Mouse (Mus musculus) activated CD4-positive, CD25-positive, alpha-beta regulatory T cell (primary cell): Measurements from ENCODE around the gene Gnat2. TPM values are rescaled to one million over a fixed set of nuclear protein-coding genes. Genes with fewer than 3 reads are reported as not detected.

ENCODE experiments used
- polyA plus RNA-seq, 2 experiments: library from polyadenylated mRNA; unstranded; fragments of 100-300 nt; shearing (Covaris generic); gene quantifications; one replicate each; pipeline ENCODE4 v1.2.1; 2017

Gene Gnat2
- not detected for polyA plus RNA-seq

DNA sequence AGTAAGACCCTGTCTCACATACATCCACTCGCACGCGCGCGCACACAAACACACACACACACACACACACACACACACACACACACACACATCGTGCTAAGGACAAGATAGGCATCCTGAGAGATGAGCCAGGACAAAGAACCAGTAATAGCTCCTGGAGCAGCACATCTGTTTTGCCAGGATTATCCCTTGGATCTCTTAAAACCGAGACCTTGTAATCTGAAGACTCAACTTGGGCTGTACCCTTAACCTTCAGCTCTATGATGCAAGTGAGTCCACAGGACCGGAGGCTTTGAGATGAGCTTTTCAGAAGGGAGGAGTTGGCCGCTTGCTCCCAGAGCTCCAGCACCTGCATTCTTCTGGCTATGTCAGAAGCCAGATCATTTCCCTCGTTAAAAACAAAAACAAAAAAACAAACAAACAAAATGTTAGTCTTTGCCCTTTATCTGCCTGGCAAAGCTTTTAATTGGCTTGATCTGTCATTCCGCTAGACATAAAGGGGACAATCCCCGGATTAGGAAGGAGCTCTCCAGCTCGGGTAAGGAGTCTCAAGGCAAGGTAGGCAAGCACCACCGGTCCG is at the start of gene Gnat2:
Gnat2 (plus strand) TSS at position 254 of the 580 bp plus-strand sequence.

DNA sequence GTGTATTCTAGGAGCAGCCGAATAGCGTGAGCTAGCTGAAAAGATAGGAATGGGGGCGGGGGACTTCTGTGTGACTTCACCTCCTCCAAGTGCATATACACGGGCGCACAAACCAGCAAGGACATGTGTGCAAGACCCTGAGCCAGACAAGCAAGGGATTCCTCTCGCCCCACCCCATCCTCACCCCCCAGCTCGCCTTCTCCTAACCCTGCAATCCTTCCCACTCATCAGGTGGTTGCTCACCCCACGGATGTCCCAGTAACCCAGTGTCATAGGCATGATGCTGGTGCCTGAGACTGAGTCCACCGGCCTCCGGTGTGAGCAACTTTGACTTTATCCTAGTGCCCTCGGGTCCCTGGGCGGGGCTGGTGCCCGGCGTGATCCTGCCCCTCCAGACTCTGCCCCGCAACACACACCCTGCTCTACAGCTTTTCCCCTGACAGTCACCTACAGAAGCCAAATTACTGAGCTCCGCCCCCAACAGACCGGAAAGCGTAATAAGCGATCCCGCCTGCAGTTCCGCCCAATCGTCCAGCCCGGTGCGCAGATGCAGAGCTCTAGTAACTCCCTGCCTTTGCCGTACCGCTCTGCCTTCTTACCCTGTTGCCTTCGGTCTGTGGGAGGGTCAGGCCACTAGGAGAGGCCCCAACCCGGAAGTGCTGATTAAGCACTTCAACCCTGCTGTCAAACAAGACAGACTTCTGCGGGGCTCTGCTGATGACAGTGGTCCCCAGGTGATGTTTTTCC is 48.0 kb upstream of the Gnat2 start, which contains the start of gene Gstm4:
Gstm4 (minus strand) TSS at position 501 of the 747 bp plus-strand sequence.

DNA sequence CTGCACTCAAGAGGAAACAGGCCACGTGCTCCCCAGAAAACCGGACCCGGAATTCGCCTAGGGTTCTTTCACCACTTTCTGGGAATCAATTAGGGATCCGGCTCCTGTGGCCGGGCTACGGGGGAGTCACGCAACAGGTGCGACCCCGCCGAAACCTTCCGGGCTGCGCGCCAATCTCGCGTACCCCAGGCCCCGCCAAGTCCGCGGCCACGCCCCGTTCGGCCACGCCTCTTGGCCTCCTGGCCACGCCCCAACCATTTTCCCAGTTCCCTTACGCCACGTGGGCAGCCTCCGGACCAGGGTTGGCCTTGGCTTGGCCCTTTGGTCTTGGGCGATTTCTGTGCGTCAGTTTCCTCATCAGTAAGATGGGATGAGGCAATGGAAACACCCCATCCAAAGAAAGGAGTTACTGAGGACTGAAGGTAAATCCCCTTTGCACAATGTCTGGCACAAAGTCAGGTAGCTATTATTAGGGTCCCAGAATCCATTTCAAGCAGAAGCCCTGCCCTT is 6.1 kb upstream of the Gnat2 start, which contains the start of gene Ampd2:
Ampd2 (minus strand) TSS at position 182 of the 510 bp plus-strand sequence.

DNA sequence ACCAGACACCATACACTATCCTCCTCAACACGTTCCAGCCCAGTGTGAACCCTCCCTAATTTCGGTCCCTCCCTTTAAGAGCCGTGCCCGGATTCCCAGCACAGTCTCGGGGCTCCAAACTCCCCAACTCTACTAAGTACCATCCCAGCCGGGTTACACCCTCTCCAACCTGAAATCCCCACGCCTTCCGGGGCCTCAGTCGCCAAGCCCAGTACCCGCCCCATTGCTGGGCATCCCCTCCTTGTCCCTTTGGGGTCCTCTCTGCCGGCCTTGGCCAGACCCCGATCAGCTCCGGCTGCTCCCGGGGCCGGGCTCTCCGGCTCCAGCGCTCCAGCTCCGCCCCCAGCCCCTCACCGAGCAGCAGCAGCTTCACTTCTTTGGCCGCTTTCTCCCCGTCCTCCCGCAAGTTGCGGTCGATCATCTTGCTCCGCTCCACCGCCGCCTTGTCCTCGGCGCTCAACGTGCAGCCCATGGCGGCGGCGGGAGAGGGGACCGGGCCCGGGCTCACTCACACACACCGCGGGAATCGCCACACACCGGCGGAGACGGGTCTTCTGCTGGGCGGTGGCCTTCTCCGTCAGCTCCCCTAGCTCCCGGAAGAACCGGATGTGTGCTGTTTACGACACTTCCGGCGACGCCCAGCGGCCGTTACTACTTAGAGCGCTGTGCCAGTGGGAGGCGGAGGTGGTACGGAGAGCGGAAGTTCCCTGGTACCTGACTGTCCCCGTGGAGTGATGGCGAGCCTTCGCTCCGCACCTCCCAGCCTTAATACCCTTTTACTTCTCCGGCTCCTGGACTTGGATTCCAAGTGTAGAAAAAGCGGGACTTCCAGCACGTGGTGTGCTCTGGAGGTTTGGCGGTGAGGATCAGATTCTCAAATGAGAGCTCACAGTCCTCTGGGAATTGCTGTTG is 53.2 kb downstream of the Gnat2 start, which contains the start of gene Gnai3:
Gnai3 (minus strand) TSS at position 613 of the 912 bp plus-strand sequence.

Other genes with a start within 250 kb of the Gnat2 start
- gene Eps8l3, start 215.6 kb upstream of the Gnat2 start, polyA plus RNA-seq, result not detected
- gene Gstm5, start 197.0 kb upstream of the Gnat2 start, polyA plus RNA-seq, result 1 to 10 TPM; 1.4 to 2.0 TPM
- under 1 TPM; 0.33 to 0.62 TPM for gene Gstm7, start 161.0 kb upstream of the Gnat2 start, polyA plus RNA-seq
- under 1 TPM in 1 of 2 experiments, not detected in 1; 0.26 TPM for gene Gstm6, start 149.0 kb upstream of the Gnat2 start, polyA plus RNA-seq
- gene Gstm3, start 123.5 kb upstream of the Gnat2 start, polyA plus RNA-seq, result not detected
- gene Gstm2, start 106.3 kb upstream of the Gnat2 start, polyA plus RNA-seq, result not detected
- 1 to 10 TPM; 2.9 to 3.6 TPM for gene Gstm1, start 74.8 kb upstream of the Gnat2 start, polyA plus RNA-seq
- gene Gstm4, start 47.9 kb upstream of the Gnat2 start, polyA plus RNA-seq, result 1 to 10 TPM; 7.1 to 8.8 TPM
- 10 to 100 TPM; 25.3 to 34.2 TPM for gene Ampd2, start 6.1 kb upstream of the Gnat2 start, polyA plus RNA-seq
- 100 to 1,000 TPM; 166 to 167 TPM for gene Gnai3, start 53.4 kb downstream of the Gnat2 start, polyA plus RNA-seq
- under 1 TPM in 1 of 2 experiments, not detected in 1; 0.15 TPM for gene Gpr61, start 62.1 kb downstream of the Gnat2 start, polyA plus RNA-seq
- gene Amigo1, start 93.5 kb downstream of the Gnat2 start, polyA plus RNA-seq, result 1 to 10 TPM; 1.4 to 2.0 TPM
- 10 to 100 TPM; 15.8 to 16.9 TPM for gene Cyb561d1, start 108.4 kb downstream of the Gnat2 start, polyA plus RNA-seq
- 1 to 10 TPM; 7.7 to 8.3 TPM for gene Atxn7l2, start 118.1 kb downstream of the Gnat2 start, polyA plus RNA-seq
- not detected for gene Sypl2, start 133.9 kb downstream of the Gnat2 start, polyA plus RNA-seq
- 100 to 1,000 TPM; 169 to 196 TPM for gene Psma5, start 164.1 kb downstream of the Gnat2 start, polyA plus RNA-seq
- under 1 TPM; 0.23 to 0.43 TPM for gene Sort1, start 191.3 kb downstream of the Gnat2 start, polyA plus RNA-seq